Mouse (Mus musculus) kidney, adult 18-20 months (tissue): ENCODE results near the gene Klc3.
A peak's percentile ranks its signal among the peaks of the same experiment; 100 is the strongest.

Source experiments
- DNase-seq: peaks from one replicate; pipeline ENCODE4 v3.0.0; 2021

Klc3 gene

DNA sequence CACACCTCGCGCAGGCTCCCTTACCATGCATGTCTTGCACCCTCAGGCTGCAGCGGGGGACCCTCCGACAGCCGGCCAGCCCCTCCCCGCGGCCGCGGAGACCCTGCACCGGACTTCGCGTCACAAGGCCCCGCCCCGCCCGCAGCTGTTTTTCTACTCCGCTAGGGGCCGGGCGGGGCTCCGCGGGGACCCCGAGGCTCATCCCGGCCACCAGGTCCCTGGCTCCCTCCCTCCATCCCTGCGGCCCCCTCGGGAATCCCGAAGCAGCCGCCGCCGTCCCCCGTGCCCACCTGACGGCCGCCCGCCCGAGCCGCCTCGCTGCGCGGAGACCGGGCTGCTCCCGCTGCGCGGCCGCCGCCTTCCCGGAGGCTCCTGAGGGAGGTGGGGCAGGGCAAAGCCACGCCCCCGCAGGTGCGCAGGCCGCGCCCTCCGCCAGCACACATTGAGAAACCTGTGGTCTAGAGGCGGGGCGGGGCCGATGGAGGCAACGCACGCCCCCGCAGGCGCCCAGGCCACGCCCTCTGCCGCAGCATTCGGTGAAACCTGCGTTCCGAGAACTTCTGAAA, at the start of gene Klc3:
Klc3 (minus strand) TSS at position 374 of the 566 bp plus-strand sequence.
- peak; percentile 88 for DNase-seq

DNA sequence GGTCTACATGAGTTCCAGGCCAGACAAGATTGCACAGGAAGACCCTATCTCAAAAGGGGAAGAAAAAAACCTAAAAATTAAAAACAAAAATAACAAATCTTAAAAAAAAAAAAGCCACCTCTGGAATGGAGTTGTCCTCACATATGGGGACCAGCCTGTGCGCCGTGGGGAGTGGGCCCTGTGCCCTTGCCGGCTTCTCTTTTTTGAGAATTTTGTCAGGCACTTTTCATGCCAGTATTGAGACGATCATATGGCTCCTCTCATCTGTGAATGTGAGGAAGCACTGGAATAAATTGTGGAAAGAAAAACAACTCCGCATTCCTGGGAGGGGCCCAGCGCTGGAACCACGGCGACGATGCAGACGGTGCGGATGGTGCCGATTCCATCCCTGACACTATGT, 45.3 kb upstream of the Klc3 start:
- no peak for DNase-seq

DNA sequence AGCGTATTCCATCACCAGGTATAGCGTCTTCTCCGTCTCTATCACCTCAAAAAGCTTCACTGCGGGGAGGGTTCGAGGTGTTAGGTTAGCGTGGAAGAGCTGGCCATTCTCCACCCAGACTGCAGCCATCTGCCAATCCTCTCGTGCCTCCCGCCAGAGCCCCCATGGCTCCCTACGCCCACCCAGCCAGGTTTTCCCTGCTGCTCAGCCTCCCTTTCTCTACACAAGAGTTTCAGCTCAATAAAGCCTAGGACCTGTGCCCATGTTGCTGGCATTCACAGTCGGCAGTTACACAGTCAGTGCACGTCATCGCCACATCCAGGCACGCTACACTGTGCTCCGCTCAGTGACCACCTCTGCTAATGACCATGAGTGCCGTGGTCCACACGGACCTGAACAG, 43.8 kb upstream of the Klc3 start:
- DNase-seq: no peak

DNA sequence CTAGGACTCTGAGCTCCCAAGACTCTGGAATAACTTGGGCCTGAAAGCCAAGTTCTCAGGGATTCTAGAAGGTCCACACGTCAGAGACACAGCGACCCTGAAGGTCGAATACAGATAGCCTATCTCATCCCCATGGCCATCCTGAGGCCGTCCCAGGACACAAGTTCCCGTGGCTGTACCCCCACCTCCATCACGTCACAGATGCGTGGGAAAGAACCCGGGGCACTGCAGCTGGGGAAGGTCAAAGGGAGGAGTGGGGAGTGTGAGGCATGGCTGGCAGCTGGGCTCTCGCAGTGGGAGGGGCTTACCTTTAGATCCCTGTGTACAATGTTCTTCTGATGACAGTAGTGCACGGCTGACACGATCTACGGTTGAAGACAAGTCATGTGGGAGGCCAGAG, 40.9 kb upstream of the Klc3 start:
- DNase-seq: no peak

DNA sequence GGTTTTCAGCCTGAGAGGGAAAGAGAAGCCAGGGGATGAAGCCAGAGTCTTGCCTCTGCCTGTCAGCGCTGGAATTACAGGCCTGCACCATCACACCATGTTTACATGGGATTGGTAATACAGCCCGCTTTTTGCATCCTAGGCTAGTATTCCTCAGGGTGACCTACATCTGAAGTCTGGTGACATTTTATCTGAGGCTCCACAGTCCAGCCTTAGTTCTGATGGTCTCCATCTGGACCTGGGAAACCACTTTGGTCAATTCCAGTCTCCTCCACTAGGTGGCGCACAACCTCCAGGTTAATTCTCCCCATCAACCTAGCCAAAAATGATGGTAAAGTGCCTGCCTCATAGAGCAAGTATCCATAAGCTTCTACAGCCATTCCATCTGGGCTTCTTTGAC, 39.4 kb upstream of the Klc3 start:
- DNase-seq: peak; percentile 89

DNA sequence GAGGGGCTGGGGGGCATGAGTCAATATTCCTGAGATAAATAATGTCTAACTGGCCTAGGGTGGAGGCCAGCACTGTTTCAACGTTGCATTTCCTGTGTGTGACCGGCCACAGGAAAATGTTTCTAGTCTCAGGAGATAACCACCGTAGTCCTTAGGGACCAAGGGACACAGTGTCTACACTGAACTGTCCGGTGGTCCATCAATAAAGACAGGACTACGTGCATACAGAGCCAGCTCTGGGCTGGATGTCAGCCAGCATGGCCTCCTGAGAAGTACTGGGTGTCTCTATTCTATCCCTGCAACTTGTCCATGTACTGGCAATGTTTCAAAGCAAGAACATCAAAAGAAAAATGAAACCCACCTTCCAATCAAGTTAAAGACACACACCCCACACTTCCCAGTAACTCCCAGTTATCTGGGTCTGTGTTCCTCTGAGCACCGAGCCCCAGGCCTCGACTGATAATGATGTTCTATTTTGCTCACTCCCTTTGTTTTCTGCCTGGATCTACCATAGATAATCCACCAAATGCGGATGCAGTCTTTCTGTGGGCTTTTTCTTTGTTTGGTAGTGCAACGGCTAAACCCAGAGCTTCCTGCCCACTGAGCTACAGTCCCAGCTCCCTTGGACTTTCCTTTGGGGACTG, 37.7 kb upstream of the Klc3 start:
- DNase-seq: peak; percentile 24

DNA sequence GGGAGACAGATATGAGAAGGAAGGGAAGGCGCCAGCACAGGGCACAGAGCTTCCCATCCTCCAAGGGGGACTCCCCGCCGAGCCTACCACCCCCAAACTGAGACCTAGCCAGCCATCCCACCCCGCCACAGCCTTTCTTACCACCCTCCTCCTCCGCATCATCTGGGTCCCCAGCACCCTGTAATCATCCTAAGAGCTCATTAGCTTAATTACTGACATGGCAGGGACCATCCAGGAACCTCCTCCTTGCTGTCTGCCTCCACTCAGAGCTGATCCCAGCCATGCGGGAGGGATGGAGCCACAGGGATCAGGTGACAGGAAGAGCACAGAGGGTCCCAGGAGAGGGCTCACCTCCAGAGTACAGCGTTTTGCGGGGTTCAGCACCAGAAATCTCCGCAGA, 33.1 kb upstream of the Klc3 start:
- no peak for DNase-seq

DNA sequence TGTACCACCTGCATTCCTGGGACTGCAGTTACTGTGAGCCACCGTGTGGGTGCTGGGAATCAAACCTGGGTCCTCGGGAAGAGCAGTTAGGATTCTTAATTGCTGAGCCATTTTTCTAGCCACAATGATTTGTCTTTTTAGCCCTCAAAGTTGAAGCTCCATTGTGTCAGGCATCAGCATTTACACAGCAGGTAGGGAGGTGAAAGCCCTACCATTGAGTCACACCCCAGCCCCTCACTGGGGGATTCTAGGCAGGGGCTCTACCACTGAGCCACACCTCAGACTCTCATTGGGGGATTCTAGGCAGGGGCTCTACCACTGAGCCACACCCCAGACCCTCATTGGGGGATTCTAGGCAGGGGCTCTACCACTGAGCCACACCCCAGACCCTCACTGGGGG, 32.4 kb upstream of the Klc3 start:
- no peak for DNase-seq

DNA sequence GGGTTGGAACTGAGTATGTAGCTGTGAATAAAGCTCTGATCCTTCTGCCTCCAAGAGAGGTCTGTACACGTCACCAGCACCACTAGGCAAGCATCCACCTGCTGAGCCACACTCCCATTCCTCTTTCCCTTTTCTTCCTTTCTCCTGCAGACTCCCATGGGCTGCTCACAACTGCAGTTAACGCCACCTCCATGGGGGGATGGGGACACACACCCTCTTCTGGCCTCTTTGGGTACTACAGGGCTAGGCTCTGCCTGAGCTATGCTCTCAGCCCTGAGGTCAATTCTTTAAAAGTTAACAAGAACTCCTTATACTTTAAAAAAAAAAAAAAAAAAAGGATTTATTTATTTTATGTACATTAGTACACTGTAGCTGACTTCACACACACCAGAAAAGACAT, 28.6 kb upstream of the Klc3 start:
- no peak for DNase-seq

DNA sequence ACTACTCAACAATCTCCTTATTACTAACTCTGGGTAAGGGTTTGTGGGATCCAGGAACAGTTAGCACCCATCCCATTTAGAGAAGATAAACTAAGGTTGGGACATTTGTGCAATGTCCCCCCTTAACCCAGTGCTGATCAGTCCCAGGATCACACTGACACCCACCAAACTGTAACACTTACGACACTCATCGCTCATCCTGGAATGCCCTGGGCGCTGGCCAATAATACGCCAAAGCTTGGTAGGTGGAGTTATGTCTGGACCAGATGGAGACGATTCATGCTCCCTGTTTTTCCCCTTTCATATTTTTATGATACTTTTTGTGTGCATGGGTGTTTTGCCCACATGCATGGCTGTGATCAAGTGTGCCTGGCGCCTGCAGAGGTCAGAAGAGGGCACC, 26.5 kb upstream of the Klc3 start:
- no peak for DNase-seq

DNA sequence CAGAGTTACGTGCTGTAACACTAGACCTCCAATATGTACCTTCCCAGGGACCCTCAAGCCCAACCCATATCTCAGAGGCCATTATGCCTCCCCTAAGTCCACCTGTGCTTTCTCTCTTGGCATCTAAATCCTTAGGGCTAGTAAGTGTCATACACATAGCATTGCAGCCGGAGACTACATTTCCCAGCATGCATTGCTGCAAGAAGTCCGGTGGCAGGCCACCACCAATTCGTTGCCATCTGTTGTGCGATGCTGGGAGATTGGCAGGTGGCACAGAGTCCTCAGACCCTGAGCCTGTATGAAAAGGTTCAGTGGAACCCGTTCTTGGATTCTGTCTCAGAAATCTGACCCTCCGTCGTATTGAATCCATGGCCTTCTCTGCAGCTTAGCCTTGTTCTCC, 25.8 kb upstream of the Klc3 start:
- no peak for DNase-seq

DNA sequence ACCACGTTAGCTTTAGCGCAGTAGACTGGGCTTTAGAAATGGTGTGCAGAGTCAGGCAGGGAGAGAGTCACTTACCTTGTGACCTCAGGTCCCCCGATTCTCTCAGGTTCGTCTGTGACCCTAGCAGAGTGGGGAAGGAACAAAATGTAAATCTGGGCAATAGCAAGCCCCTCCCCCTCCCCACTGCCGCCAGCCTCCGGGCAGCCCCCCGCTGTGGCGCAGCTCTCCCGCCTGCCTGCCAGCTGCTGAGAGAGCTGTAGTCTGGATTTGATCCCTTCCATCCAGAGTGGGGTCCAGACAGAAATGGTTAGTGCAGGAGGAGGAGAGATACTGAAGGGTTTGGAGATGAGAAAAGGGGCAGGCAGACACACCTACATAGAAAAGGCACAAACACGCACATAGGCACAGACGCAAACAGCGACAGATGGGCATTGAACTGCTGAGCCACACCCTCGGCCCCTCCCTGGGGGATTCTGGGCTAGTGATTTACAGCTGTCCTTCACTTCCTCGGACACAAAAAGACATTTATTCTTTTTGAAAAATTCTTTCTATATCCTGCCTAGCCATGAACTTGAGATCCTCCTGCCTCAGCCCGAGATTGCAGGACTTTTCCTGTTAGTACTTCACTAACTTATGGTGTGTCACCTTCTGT, 24.2 kb upstream of the Klc3 start:
- DNase-seq: no peak

DNA sequence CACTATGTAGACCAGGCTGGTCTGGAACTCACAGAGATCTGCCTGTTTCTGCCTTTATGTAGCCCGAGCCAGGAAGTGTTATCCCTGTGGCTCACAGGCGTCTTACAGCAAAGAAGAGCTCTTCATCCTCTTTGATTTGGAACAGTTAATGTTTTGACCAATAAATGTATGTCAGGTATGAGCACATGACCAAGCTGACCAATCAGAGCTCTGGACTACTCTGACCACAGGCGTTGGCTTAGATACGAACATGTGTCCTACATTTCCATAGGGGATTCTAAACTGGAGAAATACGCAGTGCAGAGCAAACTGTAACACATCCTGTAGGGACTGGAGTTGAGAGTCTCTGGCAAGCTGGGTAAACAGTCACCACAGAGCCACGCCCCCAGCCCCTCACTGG, 23.0 kb upstream of the Klc3 start:
- DNase-seq: no peak

DNA sequence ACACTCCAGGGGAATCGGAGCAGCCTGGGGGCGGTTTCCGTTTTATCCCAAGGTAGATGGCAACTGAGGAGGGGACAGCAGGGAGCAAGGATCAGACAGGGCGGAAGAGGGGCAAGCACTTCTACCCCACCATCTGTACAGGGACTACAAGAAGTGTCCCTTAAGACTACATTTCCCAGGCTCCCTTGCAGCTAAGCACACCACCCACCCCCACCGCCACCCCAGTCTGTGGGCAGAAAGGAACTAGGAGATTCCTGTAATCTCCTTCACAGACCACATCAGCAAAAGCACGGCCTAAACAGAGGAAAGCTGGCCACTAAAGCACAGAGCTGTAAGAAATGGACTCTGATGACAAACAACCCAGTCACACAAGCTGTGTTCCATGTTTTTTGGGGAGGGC, 22.4 kb upstream of the Klc3 start:
- DNase-seq: no peak

DNA sequence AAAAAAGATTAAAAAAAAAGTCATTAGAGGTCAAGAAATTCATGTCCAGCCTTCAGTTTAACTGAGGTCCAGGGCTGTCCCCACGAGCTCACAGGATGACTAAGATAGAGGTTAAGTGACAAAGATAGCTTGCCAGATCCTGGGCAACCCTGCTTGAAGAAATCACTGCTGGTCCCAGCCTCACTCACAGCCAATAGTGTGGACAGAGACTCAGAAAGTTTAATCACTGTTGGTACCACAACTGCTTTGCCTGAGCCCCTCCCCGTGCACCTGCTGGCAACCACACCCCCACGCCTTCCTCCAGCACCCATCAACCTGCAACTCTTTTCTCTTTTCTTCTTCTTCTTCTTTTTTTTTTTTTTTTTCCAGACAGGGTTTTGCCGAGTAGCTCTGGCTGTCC, 20.1 kb upstream of the Klc3 start:
- no peak for DNase-seq

DNA sequence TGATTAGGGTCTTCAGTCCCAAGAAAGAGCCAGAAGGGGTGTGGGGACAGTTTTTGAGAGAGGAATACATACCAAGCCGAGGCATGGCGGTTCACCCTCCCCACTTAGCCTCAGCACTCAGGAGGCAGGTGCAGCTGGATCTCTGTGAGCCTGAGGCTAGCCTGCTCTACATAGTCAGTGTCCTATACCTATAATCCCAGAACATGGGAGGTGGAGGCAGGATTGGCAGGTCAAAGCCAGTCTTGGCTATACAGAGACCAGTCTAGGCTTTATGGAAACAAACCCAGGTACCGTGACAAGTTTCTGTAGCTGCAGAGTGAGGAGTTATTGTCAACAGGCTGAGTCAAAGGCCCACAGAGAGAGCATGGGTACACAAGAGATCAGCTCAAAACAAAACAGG, 19.2 kb upstream of the Klc3 start:
- no peak for DNase-seq

DNA sequence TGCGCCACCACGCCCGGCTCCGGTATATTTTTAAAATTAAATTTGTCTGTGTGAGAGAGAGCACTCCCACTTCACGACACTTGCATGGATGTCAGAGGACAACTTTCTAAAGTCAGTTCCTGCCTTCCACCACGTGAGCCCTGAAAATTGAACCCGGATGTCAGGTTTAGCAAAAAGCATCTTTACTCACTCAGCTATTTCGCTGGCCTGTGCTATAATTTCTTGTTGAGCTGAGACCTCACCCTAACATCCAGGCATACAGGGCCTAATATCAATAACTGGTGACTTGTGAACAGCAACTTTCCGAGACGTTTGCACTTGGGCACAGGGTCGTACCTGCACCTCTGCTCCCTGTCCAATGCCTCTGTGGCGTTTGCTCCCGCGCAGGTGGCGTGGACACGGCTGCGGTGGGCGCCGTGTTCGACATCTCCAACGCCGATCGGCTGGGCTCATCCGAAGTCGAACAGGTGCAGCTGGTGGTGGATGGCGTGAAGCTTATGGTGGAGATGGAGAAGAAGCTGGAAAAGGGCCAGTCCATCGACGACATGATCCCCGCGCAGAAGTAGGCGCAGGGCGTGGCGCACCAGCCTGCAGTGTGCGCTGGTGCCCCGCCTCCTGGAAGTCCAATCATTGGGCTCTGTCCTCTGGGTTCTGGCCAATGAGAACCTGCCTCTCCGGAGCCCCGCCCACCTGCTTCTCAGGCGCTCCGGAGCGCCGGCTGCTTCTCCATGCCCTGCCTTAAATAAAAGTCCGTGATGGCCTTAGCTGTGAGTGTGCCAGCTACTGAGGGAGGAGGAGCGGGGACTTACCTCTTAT, 17.1 kb upstream of the Klc3 start:
- DNase-seq: peak; percentile 88

DNA sequence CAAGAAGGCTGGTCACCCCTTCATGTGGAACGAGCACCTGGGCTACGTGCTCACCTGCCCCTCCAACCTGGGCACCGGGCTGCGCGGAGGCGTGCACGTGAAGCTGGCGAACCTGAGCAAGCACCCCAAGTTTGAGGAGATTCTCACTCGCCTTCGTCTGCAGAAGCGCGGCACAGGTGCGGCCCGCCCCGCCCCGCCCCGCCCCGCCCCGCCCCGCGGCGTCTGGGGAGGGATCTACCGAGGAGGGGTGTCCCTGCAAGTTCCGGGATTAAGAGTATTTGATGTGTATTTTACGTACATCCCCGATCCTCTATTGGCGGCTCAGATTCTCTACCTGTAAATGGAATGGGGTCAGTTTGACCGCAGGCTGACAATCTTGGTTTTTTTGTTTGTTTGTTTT, 16.2 kb upstream of the Klc3 start:
- no peak for DNase-seq

DNA sequence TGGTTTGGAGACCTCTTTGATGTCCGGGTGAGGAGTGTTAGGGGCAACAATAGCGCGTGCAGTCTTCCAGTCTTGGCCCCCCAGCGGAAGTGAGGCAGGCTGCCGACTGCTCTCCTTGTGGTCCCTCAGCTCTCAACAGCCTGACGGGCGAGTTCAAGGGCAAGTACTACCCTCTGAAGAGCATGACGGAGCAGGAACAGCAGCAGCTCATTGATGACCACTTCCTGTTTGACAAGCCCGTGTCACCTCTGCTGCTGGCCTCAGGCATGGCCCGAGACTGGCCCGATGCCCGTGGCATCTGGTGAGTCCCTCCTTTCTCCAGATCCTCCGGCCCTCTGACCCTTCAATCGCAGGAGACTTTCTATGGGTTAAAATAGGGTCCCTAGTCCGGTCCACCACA, 12.7 kb upstream of the Klc3 start:
- no peak for DNase-seq

DNA sequence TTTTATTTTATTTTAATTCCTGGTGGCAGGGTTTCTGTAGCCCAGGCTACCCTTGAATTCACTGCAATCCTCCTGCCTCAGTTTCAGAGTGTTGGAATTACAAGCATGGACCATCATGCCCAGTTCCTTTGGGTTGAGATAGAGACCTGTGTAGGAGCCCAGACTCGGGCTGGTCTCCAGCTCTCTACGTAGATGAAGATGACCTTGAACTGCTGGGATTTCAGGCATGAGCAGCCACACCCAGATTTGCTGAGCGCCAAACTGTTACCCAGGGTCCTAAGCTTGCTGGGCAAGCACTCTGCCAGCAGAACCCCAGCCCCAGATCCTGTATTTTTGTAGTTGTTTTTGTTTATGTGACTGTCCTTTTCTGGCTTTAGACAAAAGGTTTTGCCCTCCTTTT, 9.6 kb upstream of the Klc3 start:
- DNase-seq: no peak

DNA sequence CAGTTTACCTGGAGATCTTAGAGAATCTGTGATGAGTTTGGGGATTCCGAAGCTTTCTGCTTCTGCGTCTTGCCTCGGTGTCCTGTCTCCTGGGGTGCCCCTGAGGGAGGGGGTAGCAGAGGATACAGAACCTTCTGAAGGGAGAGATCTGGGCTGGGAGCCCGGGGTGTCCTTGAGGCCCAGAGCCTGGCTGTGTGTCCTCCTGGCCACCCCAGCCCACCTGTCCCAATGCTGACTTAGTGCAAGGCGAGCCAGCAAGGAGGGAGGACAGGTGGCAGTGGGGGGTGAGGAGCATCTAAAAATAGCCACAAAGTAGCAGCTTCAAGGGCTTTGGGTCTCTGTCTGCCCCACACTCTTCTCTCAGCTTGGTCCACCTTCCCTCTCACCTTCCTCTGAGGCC, 7.9 kb upstream of the Klc3 start:
- no peak for DNase-seq

DNA sequence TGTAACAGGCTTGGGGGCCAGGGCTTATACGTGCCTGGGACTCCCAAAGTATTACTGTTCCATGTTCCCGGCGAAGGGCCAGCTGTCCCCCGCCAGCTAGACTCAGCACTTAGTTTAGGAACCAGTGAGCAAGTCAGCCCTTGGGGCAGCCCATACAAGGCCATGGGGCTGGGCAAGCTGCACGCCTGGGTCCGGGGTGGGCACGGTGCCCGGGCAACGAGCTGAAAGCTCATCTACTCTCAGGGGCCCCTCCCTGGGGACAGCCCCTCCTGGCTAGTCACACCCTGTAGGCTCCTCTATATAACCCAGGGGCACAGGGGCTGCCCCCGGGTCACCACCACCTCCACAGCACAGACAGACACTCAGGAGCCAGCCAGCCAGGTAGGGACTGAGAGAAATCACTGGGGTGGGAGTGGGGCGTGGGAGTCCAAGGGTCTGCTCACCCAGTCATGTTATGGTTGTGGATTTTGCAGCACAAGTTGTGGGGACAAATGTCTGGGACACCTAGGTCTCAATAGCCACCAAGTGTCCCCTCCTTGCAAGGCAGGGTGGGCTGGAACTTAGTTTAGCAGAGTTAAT, 7.0 kb upstream of the Klc3 start:
- no peak for DNase-seq

DNA sequence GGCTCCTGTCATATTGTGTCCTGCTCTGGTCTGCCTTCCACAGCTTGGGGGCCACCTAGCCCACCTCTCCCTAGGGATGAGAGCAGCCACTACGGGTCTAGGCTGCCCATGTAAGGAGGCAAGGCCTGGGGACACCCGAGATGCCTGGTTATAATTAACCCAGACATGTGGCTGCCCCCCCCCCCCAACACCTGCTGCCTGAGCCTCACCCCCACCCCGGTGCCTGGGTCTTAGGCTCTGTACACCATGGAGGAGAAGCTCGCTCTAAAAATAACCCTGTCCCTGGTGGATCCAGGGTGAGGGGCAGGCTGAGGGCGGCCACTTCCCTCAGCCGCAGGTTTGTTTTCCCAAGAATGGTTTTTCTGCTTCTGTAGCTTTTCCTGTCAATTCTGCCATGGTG, 5.8 kb upstream of the Klc3 start:
- no peak for DNase-seq

DNA sequence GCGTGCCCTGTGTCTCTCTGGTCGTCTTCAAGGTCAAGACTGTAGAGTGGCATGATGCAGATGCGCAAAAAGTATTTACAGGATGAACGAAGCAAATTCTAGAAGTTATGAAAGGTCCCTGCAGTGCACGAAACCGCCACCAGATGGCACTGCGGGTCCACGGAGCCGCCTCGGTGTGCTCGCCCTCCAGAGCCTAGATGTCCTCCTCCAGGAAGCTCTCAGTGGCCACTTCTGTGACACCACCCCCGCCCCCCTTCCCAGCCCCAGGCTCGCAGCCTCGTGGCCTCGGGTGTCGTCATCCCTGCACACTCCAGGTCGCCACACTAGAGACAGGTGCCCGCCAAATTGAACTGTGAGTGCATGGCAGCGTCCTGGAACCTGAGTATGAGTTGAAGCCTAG, 1.5 kb upstream of the Klc3 start:
- DNase-seq: peak; percentile 90
